Mouse (Mus musculus) mouse embryonic stem cell (cell line): ENCODE measurements at regions not wholly inside any gene's neighbourhood (a gene's known extent, or its start where the extent isn't known, plus 50 kb on each side); places are given as distances from the start of the nearest gene placed in this dataset.

Source experiments
- in situ Hi-C, 2 experiments: fragments of 300-500 bp; cut with MboI; formaldehyde crosslinking; loops; 1 replicate in 1 of 2; 3 replicates in 1 of 2; pipeline ENCODE4 v1.14.3; 2019 to 2020; ENCODE audit warnings: low sequenced_read_pairs in 2 of 2, low pct_unique_long_range_greater_than_20kb in 1 of 2, mixed read lengths in 1 of 2; ENCODE audit not compliant: unreplicated experiment in 1 of 2

DNA sequence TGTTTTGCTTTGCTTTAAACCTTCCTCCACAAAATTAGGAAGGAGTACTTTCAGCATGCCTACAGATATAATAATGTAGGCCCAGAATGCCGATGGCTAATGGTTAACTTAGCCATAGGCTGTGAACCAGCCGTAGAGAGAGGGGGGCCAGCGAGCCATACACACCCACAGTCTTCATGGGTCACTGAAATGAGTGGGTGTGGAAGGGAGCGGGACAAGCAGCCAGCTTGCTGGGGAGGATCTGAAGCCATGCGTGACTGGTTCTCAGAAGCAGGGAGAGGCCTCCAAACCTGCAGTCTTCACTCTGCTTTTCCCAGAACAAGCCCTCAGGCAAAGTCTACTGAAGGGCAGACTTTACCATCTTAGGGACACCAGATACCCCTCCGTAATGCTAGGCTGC, 50.8 kb upstream of the Ptpn13 start:
- in situ Hi-C loops, result no loop called here

DNA sequence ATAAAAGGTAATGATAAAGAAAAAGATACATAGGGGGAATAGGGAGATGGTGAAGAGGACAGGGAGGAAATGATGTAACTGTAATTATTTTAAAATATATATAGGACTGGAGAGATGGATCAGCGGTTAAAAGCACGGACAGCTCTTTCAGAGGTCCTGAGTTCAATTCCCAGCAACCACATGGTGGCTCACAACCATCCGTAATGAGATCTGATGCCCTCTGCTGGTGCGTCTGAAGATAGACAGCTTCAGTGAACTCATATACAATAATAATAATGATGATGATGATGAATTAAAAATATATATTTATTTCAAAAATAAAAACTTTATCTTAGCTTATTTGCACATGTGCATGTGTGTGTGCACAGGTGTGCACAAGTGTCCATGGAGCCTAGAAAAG, 51.9 kb upstream of the Ptpn13 start:
- in situ Hi-C loops, result no loop called here

DNA sequence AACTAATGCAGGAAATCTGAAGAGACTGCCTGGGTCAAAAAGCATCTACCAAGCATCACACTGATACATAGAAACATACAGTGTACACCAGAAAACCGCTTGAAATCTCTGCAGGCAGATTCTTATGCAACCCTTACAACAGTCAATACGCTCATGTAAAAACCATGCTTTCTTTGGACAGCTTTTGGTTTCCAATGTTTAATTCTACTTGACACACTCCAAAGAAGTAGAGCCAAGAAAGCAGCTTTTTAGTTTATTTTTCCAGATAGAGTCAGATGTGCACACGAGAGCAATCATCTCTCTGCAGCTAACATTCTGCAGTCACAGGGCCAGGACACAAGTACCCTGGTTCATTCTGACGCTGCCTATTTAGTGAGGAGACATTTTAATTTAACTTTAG, 54.5 kb upstream of the Ptpn13 start:
- in situ Hi-C loops, result no loop called here

DNA sequence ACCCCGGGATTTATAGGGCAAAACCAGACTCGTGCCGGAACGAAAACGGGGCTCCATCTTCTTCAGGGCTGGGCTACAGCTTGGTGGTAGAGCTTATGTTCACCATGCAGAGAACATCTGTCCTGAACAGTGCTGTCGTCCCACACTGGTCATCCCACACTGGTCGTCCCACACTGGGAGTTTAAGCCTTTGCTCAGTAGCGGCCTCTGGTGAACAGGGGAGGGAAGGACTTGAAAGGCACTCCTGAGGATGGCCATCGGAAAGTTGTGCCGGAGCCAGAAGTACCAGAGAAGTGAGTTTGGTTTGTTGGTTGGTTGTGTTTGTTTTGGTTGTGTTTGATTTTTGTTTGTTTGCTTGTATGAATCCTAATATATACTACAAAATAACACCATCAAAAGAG, 56.0 kb upstream of the Ptpn13 start:
- in situ Hi-C loops, result no loop called here

- in situ Hi-C loops, result no loop called here
These were observed 57.8 kb upstream of the Ptpn13 start for GRCm38 (mm10) chr5:103367201-103367671.

- in situ Hi-C loops, result no loop called here
These were observed 59.1 kb upstream of the Ptpn13 start for GRCm38 (mm10) chr5:103365700-103366448.

DNA sequence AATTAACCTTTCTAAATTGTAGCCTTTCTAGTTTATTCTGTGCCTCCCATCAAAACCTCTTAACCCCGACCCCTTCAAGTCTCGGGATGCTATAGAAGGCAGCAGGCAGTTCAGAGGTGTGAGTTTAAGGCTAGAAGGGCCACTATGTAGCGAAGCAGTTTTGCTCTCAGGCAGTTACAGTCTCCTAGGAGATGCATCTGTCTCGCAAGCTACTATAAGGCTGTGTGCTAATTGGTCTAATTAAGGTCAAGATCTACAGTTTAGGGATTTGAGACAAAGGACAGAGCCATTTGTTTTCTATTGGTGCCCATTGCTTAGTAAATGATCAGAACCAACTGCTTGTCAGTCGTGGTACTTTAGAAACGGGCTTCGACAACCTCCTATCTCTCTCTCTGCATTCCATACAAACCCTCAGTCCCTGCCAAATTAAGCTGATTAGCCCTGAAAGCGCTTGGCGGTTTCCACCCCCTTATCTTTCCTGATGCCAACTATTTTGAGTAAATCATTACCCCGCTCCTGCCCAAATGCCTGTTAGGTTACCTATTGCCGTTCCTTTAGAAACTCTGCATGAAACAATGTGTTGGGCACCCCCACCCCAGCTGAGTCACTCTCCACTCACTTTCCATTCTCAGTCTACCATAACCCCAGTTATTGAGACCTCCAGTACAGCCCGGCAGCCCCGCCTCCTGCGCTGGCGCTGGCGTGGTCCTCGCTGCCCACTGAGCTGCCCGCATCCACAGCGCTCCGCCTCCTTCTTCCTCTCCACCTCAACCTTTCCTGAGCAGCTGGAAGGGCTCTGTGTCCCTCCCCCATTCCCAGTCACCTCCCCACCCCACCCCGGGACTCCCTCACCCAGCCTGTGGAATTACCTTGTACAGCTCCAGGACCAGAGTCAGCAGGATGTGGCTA, 59.9 kb upstream of the Ptpn13 start:
- in situ Hi-C loops, result no loop called here

GRCm38 (mm10) chr5:103360775-103361247, 64.2 kb upstream of the Ptpn13 start:
- in situ Hi-C loops, result no loop called here

GRCm38 (mm10) chr5:103360360-103360759, 64.6 kb upstream of the Ptpn13 start:
- in situ Hi-C loops, result no loop called here

- in situ Hi-C loops, result loop anchor here (5.0 kb wide), 1 partner anchor 295 kb away; no protein-coding TSS in a partner anchor
These were observed 67.4 kb upstream of the Ptpn13 start for GRCm38 (mm10) chr5:103357558-103357957.

- in situ Hi-C loops, result loop anchor here (5.0 kb wide), 1 partner anchor 296 kb away; no protein-coding TSS in a partner anchor
These were observed 68.5 kb upstream of the Ptpn13 start for GRCm38 (mm10) chr5:103356500-103356899.

DNA sequence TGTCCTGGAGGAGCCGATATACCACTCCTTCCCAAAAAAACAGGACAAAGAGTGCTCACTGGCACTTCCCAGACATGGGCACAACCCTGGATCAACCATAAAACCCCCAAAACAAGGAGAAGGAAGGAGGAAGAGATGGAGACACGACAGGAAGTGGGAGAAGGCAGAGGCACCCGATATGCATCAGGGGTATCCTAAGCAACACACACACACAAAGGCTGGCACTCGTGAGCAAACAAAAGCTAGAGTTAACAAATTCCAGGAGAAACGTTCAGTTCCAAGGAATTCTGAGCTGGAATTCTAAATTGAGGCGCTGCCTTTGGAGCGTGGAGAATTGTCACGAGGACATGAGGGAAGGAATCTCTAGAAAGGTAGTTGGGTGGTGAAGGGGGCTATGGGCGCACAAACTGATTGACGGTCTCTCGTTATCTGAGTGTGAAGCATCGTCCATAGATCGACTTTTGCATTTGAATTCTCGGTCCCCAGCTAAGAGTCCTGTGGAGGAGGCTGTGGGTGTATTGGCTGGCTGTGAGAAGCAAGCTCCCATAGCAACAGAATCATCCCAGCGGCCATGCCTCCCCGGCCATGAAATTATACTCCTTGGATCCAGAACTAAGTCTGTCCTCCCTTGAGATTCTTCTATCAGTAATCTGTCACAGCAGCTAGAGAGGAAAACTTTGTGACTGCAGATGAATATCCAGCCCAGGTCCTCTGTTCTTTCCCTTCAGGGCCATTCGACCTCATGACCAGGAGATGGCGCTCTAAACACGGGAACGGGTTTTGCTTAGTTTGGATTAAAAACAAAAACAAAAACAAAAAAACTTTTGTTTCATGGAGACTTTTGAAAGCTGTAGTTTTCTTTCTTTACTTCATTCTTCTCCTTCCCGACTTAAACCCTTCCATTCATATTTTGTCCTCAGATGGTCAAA, 69.4 kb upstream of the Ptpn13 start:
- in situ Hi-C loops, result loop anchor here (5.0 kb wide), 1 partner anchor 297 kb away; no protein-coding TSS in a partner anchor

GRCm38 (mm10) chr5:103343869-103344268, 81.1 kb upstream of the Ptpn13 start:
- in situ Hi-C loops, result loop anchor here in 1 of 2 experiments (25.0 kb wide), 1 partner anchor 268 kb away; no protein-coding TSS in a partner anchor

- in situ Hi-C loops, result loop anchor here in 1 of 2 experiments (25.0 kb wide), 1 partner anchor 271 kb away; no protein-coding TSS in a partner anchor
These were observed 83.5 kb upstream of the Ptpn13 start for GRCm38 (mm10) chr5:103341456-103341855.

- in situ Hi-C loops, result loop anchor here in 1 of 2 experiments (25.0 kb wide), 1 partner anchor 272 kb away; no protein-coding TSS in a partner anchor
These were observed 84.4 kb upstream of the Ptpn13 start for GRCm38 (mm10) chr5:103340626-103341025.

DNA sequence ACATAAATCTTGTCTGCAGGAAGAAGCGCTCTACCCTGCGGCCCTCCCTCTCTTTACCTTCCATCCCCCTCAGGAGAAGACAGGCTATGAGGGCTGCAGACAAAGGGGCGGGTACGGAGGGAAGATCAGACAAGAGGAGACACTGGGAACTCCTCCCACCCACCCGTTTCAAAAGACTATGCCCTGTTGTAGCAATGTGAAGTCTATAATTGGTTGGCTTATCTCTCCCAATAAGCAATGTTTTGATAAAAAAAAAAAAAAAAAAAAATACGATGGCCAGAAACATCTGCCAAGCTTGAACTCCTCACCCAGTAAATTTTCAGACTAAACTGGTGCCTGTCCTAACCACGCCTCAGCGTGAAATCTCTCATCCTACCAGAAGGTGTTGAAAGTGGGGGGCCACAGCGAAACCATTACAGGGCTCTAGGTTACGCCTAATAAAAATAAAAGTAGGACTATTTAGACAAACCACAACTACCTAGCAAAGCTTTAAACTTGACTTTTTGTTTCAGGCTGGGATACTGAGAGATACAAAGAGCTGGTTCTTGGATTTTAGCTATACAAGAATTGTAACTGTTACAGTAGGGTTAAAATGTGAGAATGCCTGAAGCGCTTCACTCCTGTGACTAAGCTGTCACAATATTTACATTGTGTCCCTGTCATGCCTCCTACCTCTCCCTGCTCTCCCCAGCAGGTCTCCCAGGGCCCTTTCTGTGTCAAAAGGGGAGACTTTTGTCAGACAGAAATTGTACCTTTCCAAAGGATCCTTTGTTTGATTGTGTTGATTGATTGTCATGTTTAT, 88.1 kb upstream of the Ptpn13 start:
- in situ Hi-C loops, result loop anchor here in 1 of 2 experiments (25.0 kb wide), 1 partner anchor 275 kb away; no protein-coding TSS in a partner anchor
